ENCODE assay signal across 1 mouse cellular context in the genomic region with DNA sequence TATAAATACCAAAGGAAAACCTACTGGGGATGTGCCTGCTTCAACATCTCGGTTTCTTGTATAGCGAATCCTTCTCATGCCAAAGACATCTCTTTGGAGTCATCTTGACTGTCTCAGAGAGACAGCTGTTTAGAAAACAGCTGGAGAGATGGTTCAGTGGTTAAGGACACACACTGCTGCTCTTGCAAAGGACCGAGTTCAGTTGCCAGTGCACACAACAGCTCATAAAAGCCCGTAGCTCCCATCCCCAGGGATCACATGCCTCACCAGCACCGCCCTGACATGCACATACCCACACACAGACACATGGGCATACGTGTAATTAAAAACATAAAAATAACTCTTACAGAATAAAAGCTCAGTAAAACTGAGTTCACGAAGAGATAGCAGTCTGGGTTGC.
TF ChIP-seq lines count a peak whose summit lies in the region.

No protein-coding gene starts in this region.

TF ChIP-seq in CH12.LX, 34 proteins besides CTCF, POLR2A, EP300 and RAD21:
- TF ChIP-seq PAX5 (IDR thresholded peaks at IDR 0.05; ENCODE audit: low read length) (no peak), SMC3 (IDR thresholded peaks at IDR 0.05; ENCODE audit: low read depth, low read length) (no peak), UBTF (IDR thresholded peaks at IDR 0.05; ENCODE audit: low read depth, low read length) (no peak), ZNF384 (IDR thresholded peaks at IDR 0.05; ENCODE audit: low read depth, low read length) (no peak), ETS1 (conservative IDR thresholded peaks at IDR 0.05; ENCODE audit: low read depth, low read length) (peak; percentile 55; the same call in 1 of the 2 replicates), BHLHE40 (IDR thresholded peaks at IDR 0.05; ENCODE audit: low read depth, low read length) (no peak), NELFE (IDR thresholded peaks at IDR 0.05; ENCODE audit: low read depth, low read length) (no peak), POLR2AphosphoS2 (IDR thresholded peaks at IDR 0.05; ENCODE audit: low read depth, low read length) (no peak)
